Mouse (Mus musculus): ENCODE data around the gene Oas1f.

DNA sequence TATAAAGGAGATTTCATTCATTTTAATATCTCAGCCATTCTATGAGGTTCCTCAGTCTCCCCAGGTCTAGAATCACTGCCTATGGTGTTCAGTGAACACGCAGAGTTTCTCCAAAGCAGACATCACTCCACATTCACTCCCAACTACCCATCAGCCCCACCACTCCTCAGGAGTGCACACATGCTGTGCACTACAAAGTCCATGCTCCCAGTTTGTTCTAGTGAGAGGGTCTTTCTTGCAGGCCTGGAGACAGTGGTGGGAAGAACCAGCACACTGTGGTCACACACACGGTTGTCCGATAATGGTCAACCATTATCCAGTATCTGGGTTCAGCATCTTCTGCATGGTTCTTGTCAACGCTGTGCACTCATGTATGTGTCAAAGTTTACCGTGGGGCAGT lies 54.9 kb downstream of the Oas1f start:
- TF ChIP-seq POLR2A (IDR thresholded peaks at IDR 0.05; ENCODE audit: low read depth, low read length), result no peak
- no peak for TF ChIP-seq CTCF (IDR thresholded peaks at IDR 0.05; ENCODE audit: extremely low read depth, insufficient read depth, insufficient read length, insufficient replicate concordance)
